Mouse (Mus musculus): ENCODE data around the gene Phc1. TPM values are rescaled to one million over a fixed set of nuclear protein-coding genes. Genes with fewer than 3 reads are reported as not detected.
"Not testable (repeated sequence)": the region's sequence is repeated elsewhere in the genome, so short reads cannot be mapped to it uniquely, and the experiment has no call there.

Gene Phc1
- total RNA-seq (2014; fragmentation: Nextera tagmentation) (78.0 and 96.6 TPM in 2 replicates), total RNA-seq (2017) (13.5 and 15.4 TPM in 2 replicates), polyA plus RNA-seq (2012) (24.0 and 86.6 TPM in 2 replicates)

DNA sequence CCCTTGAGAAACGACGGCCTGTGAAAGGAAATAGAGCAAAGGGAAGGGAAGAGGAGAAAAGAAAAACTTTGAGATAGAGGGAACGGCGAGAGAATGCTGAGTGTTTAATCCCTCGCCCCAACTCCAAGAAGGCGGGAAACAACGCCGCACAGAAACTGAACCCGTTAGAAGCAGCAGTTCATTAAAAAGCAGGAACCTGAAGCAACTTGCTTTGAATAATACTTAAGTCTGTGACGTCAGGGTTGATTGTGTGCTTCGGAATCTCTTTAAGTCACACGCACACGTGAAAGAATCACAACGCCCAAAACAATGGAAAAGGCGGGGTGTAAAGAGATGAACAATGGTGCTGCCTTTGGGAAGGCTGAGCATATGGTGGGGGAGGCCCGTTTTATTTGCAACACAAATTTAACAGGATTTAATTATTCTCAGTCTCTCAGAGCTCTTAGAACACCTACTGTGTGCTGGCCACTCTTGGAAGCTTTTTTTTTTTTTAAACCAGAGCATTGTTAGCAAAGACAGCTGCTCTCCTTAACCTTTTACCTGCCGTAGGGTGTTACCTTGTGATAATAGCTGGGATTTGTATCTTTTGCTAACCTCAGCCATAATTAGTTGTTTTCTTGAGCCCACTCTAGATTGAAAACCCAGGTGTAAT is at the start of gene Phc1:
Phc1 (minus strand) TSS at position 213 of the 652 bp plus-strand sequence.
- H3K27me3 ChIP-seq (ENCODE audit: insufficient read depth, low read length), result no peaks in the 10 kb centered on the region
- peaks cover 55% of the 10 kb centered on the region for H3K4me1 ChIP-seq (ENCODE audit: insufficient read depth, low read depth, low read length)
- peak; percentile 19 for DNase-seq (ENCODE audit: low spot score)
- ATAC-seq (ENCODE audit: extremely low read depth, insufficient number of reproducible peaks, low FRiP score, poor library complexity, severe bottlenecking), result no peak
- peaks cover 12% of the 10 kb centered on the region for H3K36me3 ChIP-seq (replicated peaks)
- no peaks in the 10 kb centered on the region for H3K9me3 ChIP-seq (replicated peaks)
- H3K4me3 ChIP-seq (ENCODE audit: low read depth, low read length), result peak within 1 kb of the TSS; percentile 92
- TF ChIP-seq CTCF (IDR thresholded peaks at IDR 0.05; ENCODE audit: low read depth, low read length), result no peak

DNA sequence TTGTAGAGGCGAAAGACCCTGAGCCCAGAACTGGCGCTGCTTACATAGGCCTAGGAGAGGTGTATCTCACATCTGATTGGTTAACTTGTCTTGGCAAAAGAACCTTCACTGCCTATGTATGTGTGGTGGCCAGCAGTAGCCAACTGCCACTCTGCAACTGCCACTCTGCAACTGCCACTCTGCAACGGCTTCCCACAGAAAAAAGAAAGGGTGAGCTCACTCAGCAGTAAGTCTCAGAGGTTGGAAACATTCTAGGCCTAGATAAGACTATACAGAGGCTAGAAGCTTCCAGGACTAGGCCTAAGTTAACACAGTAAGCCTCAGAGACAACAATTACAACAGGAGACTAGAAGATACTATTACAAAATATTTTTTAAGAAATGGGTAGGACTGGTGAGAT is 49.6 kb upstream of the Phc1 start:
- not testable (repeated sequence) for H3K4me3 ChIP-seq (ENCODE audit: low read depth, low read length); DNase-seq (ENCODE audit: low spot score); H3K9me3 ChIP-seq (replicated peaks); ATAC-seq (ENCODE audit: extremely low read depth, insufficient number of reproducible peaks, low FRiP score, poor library complexity, severe bottlenecking); H3K27me3 ChIP-seq (ENCODE audit: insufficient read depth, low read length)
- Histone ChIP-seq H3K4me1 (ENCODE audit: insufficient read depth, low read depth, low read length) (peaks cover 90% of the 10 kb centered on the region), H3K36me3 (replicated peaks) (peaks cover 40% of the 10 kb centered on the region)

DNA sequence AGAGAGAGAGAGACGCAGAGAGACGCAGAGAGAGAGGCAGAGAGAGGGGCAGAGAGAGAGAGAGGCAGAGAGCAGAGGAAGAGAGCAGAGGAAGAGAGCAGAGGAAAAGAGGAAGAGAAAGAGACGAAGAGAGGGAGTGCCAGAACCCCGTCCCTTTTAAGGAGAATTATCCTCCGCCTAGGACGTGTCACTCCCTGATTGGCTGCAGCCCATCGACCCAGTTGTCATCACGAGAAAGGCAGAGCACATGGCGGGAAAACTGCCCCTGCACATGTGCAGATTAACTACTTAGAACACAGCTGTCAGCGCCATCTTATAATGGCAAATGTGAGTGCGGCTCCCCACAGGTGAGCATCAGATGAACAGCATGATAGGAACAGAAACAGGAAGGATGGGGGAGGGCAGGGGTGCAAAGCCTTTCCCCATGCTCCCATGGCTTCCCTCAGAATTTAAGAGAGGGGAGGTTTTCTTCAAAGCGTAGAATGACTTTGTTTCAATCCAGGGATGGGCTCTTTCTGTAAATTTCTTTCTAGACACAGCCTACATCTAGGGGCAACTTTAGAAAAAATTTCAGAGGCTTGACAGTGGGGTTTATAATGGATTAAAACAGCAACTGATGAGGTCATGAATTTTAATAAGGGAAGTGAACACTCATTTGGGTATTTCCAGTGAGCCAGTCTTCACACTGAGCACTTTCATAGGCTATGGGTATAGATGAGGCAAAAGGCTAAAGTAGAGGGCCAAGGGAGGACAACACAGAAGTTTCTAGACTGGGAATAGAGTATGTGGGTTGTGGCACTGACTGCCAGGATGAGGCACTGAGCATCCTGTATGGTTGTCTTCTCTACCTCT is 47.0 kb upstream of the Phc1 start:
- peaks cover 40% of the 10 kb centered on the region for H3K36me3 ChIP-seq (replicated peaks)
- not testable (repeated sequence) for H3K27me3 ChIP-seq (ENCODE audit: insufficient read depth, low read length); H3K4me3 ChIP-seq (ENCODE audit: low read depth, low read length); ATAC-seq (ENCODE audit: extremely low read depth, insufficient number of reproducible peaks, low FRiP score, poor library complexity, severe bottlenecking); H3K9me3 ChIP-seq (replicated peaks); DNase-seq (ENCODE audit: low spot score)
- peaks cover 85% of the 10 kb centered on the region for H3K4me1 ChIP-seq (ENCODE audit: insufficient read depth, low read depth, low read length)

DNA sequence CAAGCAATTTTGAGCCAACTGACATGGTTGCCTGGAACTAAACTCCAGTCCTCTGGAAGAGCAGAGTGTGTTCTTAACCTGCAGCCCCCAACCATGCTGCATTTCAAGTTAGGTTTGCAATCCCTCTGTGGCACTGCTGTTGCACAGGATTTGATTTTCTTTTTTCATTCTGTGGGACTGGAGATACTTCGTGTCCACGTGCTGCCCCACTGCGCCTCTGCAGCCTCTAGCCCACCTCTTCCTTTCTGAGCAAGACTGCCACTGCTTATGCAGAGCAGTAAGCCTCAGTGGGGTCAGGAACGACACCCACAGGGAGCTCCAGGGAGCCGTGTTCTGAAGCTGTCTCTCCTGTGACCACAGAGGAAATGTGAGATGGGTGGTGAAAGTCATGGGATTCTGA is 45.4 kb upstream of the Phc1 start:
- no peaks in the 10 kb centered on the region for H3K9me3 ChIP-seq (replicated peaks)
- ATAC-seq (ENCODE audit: extremely low read depth, insufficient number of reproducible peaks, low FRiP score, poor library complexity, severe bottlenecking) (no peak), DNase-seq (ENCODE audit: low spot score) (no peak)
- H3K36me3 ChIP-seq (replicated peaks), result peaks cover 24% of the 10 kb centered on the region
- no peak overlapping the region for H3K4me3 ChIP-seq (ENCODE audit: low read depth, low read length)
- TF ChIP-seq CTCF (IDR thresholded peaks at IDR 0.05; ENCODE audit: low read depth, low read length) (no peak), GATA1 (IDR thresholded peaks at IDR 0.05; ENCODE audit: borderline replicate concordance, low read length) (no peak)
- no peaks in the 10 kb centered on the region for H3K27me3 ChIP-seq (ENCODE audit: insufficient read depth, low read length)
- peaks cover 72% of the 10 kb centered on the region for H3K4me1 ChIP-seq (ENCODE audit: insufficient read depth, low read depth, low read length)

DNA sequence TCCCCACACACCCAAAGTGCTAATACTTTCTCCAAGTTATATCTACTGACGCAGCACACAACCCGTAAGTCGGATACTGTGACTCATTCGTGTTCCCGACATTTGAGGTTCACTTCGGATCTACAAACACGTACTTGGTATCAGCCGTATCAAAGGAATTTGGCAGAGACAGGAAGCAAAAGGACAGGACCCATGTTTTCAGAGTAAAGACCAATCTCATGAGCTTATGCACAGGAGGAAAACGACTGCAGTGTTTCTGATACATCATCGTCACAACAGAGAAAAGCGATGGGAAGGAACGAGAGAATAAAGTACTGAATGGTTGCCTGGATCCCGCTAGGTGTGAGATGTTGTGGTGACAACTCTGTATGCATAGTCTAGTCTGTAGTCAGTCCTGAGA is 44.5 kb upstream of the Phc1 start:
- TF ChIP-seq GATA1 (IDR thresholded peaks at IDR 0.05; ENCODE audit: borderline replicate concordance, low read length), result no peak
- TF ChIP-seq POLR2AphosphoS5 (IDR thresholded peaks at IDR 0.05; ENCODE audit: insufficient replicate concordance, low read depth, low read length), result no peak
- TF ChIP-seq CTCF (IDR thresholded peaks at IDR 0.05; ENCODE audit: low read depth, low read length), result no peak
- TF ChIP-seq TAL1 (conservative IDR thresholded peaks at IDR 0.05; ENCODE audit: low read depth, low read length), result no peak
- no peak for TF ChIP-seq GATA2 (IDR thresholded peaks at IDR 0.05; ENCODE audit: borderline replicate concordance, low read depth, low read length)
- Histone ChIP-seq H3K27me3 (ENCODE audit: insufficient read depth, low read length) (no peaks in the 10 kb centered on the region), H3K9me3 (replicated peaks) (no peaks in the 10 kb centered on the region), H3K36me3 (replicated peaks) (peaks cover 20% of the 10 kb centered on the region), H3K4me3 (ENCODE audit: low read depth, low read length) (no peak overlapping the region), H3K4me1 (ENCODE audit: insufficient read depth, low read depth, low read length) (peaks cover 65% of the 10 kb centered on the region)
- no peak for ATAC-seq (ENCODE audit: extremely low read depth, insufficient number of reproducible peaks, low FRiP score, poor library complexity, severe bottlenecking)
- DNase-seq (ENCODE audit: low spot score), result no peak

DNA sequence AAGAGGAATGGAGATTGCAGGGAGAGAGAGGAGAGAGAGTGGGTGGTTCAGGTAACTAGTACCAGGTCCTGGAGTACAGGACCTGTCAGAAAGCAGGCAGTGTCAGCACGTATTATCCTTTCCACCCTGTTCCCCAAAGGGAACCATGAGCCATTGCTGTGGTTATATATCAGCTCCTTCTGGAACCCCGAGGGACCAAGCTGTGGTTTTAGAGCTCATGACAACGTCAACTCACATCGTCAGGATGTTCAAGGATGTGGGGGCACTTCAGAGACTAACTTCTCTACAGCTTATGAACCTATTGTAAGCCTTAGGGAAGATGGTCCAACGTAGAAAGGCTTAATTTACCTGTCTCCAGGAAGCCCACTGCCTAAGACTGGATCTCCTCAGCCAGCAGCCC is 42.9 kb upstream of the Phc1 start:
- no peak for TF ChIP-seq CTCF (IDR thresholded peaks at IDR 0.05; ENCODE audit: low read depth, low read length)
- no peak for TF ChIP-seq GATA2 (IDR thresholded peaks at IDR 0.05; ENCODE audit: borderline replicate concordance, low read depth, low read length)
- no peak for TF ChIP-seq POLR2AphosphoS5 (IDR thresholded peaks at IDR 0.05; ENCODE audit: insufficient replicate concordance, low read depth, low read length)
- no peak for TF ChIP-seq TAL1 (conservative IDR thresholded peaks at IDR 0.05; ENCODE audit: low read depth, low read length)
- TF ChIP-seq GATA1 (IDR thresholded peaks at IDR 0.05; ENCODE audit: borderline replicate concordance, low read length), result no peak
- H3K4me3 ChIP-seq (ENCODE audit: low read depth, low read length), result no peak overlapping the region
- H3K27me3 ChIP-seq (ENCODE audit: insufficient read depth, low read length), result no peaks in the 10 kb centered on the region
- ATAC-seq (ENCODE audit: extremely low read depth, insufficient number of reproducible peaks, low FRiP score, poor library complexity, severe bottlenecking) (no peak), DNase-seq (ENCODE audit: low spot score) (no peak)
- peaks cover 54% of the 10 kb centered on the region for H3K4me1 ChIP-seq (ENCODE audit: insufficient read depth, low read depth, low read length)
- H3K36me3 ChIP-seq (replicated peaks), result peaks cover 5% of the 10 kb centered on the region
- H3K9me3 ChIP-seq (replicated peaks), result no peaks in the 10 kb centered on the region

DNA sequence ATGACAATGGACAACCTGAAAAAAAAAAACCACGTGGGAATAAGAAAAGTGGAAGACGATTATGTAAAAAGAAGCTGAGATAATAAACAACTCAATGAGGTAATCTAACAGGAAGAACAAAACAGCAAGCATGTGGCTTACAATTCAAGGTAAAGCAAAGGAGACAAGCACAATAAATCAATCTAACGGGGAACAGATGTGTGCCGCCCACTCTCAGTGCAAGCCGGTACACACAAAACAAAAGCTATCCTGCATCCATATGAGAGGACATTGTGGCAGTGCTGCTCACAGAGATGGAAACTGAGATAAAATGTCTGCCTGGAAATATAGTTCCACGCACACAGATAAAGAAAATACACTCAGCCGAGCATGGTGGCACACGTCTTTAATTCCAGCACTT is 41.7 kb upstream of the Phc1 start:
- DNase-seq (ENCODE audit: low spot score), result no peak
- Histone ChIP-seq H3K4me1 (ENCODE audit: insufficient read depth, low read depth, low read length) (peaks cover 46% of the 10 kb centered on the region), H3K36me3 (replicated peaks) (no peaks in the 10 kb centered on the region), H3K27me3 (ENCODE audit: insufficient read depth, low read length) (no peaks in the 10 kb centered on the region), H3K4me3 (ENCODE audit: low read depth, low read length) (no peak overlapping the region), H3K9me3 (replicated peaks) (no peaks in the 10 kb centered on the region)
- ATAC-seq (ENCODE audit: extremely low read depth, insufficient number of reproducible peaks, low FRiP score, poor library complexity, severe bottlenecking), result no peak
- TF ChIP-seq CTCF (IDR thresholded peaks at IDR 0.05; ENCODE audit: low read depth, low read length), result no peak
- TF ChIP-seq GATA2 (IDR thresholded peaks at IDR 0.05; ENCODE audit: borderline replicate concordance, low read depth, low read length), result no peak
- no peak for TF ChIP-seq GATA1 (IDR thresholded peaks at IDR 0.05; ENCODE audit: borderline replicate concordance, low read length)
- TF ChIP-seq POLR2AphosphoS5 (IDR thresholded peaks at IDR 0.05; ENCODE audit: insufficient replicate concordance, low read depth, low read length), result no peak
- no peak for TF ChIP-seq TAL1 (conservative IDR thresholded peaks at IDR 0.05; ENCODE audit: low read depth, low read length)

Data from G1E (cell line).